Mouse (Mus musculus) cerebellum, postnatal 25 days (tissue): ENCODE data around the gene Gm15446.
A peak's percentile ranks its signal among the peaks of the same experiment; 100 is the strongest.
"Not testable (repeated sequence)": the region's sequence is repeated elsewhere in the genome, so short reads cannot be mapped to it uniquely, and the experiment has no call there.

Experiments used
- DNase-seq, 2 experiments: peaks; one replicate each; pipeline ENCODE4 v3.0.0; 2021; ENCODE audit warnings: mixed read lengths in 2 of 2

Gm15446 gene

DNA sequence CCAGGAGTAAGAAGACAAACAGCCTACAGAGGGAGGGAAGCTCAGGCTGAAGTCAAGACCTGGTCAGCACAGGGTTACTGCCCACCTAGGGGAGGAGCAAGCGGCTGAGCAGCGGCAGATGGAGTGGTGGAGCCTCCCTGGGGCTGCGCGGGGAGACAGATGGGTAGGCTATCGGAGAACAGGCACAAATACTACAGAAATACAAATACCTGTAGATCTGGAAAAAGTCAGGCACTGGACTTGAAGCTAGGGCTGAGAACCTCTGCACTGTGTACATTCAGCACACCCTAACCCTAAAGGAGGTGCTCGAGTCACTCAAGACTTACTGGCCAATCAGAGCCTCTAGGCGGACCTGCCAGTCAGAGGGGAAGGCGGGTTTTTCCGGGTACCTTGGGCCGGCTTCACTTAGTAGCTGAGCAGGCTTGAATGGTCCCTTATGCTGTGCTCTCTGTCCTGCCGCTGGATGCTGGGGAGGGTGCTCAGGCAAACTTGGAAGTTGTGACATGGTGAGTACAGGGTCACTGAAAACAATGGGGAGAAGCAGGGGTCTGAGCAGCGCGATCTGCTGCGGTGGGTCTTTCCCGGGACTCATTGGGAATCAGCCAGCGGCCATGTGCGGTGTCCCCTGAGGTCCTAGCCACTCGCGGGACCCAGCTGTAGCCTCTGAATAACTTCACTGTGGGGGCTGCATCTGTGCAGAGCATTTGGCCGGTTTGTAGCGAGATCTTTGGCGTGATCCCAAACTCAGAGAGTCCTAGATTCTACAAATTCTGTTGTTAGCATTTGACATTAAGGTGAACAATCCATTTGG is at the start of gene Gm15446:
Gm15446 (plus strand) TSS at position 140 of the 811 bp plus-strand sequence.
- DNase-seq = peak; percentile 87 to 91

DNA sequence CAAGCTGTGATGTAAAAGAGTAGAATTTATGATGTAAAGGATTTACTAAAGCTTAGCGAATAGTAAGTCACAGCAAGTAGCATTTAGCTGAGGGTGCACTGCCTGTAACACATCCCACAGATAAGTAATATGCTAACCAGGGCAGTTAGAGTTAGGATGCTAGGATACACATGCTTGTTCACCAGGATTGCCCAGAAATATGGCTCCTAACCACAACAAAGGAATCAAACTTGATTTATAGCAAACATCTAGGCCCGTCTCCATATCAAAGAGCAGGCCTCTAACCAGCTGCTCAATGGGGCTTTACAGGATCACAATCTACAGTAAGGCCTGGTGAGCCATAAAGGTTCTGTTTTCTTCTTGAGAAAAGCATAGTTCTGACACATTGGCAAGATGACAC is 929 bp downstream of the Gm15446 start:
- not testable (repeated sequence) for DNase-seq

DNA sequence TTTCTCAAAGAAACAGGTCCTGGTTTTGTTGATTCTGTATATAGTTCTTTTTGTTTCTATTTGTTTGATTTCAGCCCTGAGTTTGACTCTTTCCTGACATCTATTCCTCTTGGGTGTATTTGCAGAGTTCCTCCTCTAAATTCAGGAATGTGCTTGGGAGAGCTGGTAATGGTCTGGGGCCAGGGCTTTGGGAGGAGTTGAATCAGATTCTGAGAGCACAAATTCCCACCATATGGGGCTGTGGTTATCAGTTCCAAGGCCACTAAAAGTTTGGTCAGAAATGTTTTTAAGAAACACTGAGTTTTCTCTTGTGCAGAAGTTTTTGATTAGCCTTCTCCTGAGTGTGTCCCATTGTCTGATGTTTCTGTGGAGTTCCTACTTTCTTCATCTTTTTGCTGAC is 1.7 kb downstream of the Gm15446 start:
- DNase-seq = no peak

DNA sequence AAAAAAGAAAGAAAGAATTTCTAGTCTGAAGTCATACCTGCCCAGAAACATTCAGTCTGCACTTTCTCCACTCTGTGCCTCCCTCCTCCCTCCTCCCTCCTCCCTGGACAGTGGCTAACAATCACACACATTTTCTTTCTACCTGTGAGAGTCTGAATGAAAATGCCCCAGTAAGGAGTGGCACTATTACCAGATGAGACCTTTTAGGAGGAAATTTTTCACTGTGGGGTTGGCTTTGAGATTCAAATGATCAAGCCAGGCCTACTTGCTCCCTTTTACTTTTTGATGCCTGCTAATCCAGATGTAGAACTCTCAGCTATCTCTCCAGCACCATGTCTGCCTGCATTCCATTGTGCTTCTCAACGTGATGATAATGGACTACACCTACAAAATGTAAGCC is 27.1 kb downstream of the Gm15446 start:
- no peak for DNase-seq

DNA sequence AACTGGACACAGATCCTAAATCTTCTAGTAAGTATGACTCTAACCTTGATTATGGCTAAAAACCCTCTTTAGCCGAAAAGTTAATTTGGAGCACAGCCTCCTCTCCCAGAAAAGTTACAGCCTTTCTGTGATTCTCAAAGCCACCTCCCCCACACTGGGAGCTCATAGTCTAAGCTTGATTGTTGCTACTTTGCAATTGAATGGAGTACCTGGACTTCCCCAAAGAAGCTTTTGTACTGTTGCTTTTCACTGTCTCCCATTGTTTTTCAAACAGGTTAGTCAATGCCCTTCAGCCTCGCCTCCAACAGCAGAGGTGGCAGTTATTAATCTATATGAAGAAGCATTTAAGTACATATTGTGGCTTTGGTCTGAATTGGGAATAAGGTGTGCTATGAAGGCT is 57.5 kb downstream of the Gm15446 start:
- not testable (repeated sequence) for DNase-seq
